Mouse (Mus musculus) Patski (cell line): ENCODE data around the gene Card14. TPM values are rescaled to one million over a fixed set of nuclear protein-coding genes. Genes with fewer than 3 reads are reported as not detected.

Experiments
- ATAC-seq: fragments of 100-300 bp; one replicate; pipeline ENCODE4 v1.8.0; 2021
- CTCF ChIA-PET: fragments of 350-600 bp; sonication (Branson Sonifier 250); formaldehyde crosslinking; loops from one replicate; lab custom pipeline; 2022; ENCODE audit warnings: inconsistent platforms; lab: Charles Lee
- POLR2A ChIA-PET: fragments of 350-600 bp; sonication (Branson Sonifier 250); formaldehyde crosslinking; loops from one replicate; lab custom pipeline; 2022; ENCODE audit warnings: antibody characterized with exemption, inconsistent platforms; lab: Charles Lee
- DNase-seq: peaks from one replicate; pipeline ENCODE4 v3.0.0-alpha.2; 2011; ENCODE audit warnings: low read depth, low spot score
- H3K27me3 ChIP-seq: fragments of 371-371 bp; one replicate; pipeline ENCODE4 v1.5.1; 2021
- CTCF ChIP-seq: fragments of 100-300 bp; IDR thresholded peaks from one replicate; pipeline ENCODE4 v1.5.1; 2021
- in situ Hi-C: fragments of 300-500 bp; cut with MboI; formaldehyde crosslinking; loops from 3 replicates; pipeline ENCODE4 v1.11.1; 2018; ENCODE audit warnings: low pct_unique_long_range_greater_than_20kb, mixed read lengths
- polyA plus RNA-seq: library from polyadenylated mRNA; unstranded; gene quantifications from one replicate; pipeline ENCODE4 v1.2.3, GENCODE M21; 2021

The Card14 gene
- polyA plus RNA-seq, 1 experiment from 2014 or later = 0.26 TPM

DNA sequence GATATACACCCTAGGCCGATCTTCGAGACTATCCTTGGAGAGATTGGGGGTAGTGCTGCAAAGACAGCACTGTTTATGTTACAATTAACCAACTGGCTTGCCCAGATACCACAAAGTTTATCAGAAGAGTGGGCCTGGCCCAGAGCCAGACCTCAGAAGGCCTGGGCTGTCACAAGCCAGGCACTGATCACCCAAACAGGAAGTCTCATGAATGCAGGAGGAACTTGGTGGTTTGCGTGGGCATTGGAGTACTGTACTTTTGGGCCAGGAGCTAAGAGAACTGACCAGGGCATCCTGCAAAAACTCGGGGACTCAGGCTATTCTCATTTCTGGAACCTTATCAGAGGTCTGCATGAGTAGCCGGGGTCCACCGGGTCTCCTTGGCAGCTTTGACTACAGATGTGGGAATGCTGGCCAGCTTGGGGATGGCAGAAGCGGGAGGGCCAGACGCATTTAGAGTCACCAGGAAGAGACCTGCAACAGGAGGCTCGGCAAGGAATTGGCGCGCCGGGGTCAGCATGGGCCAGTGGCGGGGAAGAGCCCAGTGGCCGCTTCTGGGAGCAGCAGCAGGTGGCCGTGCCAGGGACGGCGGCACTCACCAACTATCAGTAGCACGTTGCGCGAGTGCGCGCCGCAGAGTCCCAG is 47.4 kb downstream of the Card14 start:
- ChIA-PET POLR2A (interaction anchor here (0.6 to 1.7 kb wide), 4 partner anchors 11 to 1864 kb away, joined by 3 to 5 read pairs (median 4); no protein-coding TSS in a partner anchor), CTCF (interaction anchor here (1.0 kb wide), 1 partner anchor 14 kb away, joined by 3 read pairs; no protein-coding TSS in a partner anchor)
- no peaks in the 10 kb centered on the region for H3K27me3 ChIP-seq
- in situ Hi-C loops = no loop called here
- no peak for TF ChIP-seq CTCF
- ATAC-seq = peak; percentile 32
- DNase-seq = peak; percentile 33

DNA sequence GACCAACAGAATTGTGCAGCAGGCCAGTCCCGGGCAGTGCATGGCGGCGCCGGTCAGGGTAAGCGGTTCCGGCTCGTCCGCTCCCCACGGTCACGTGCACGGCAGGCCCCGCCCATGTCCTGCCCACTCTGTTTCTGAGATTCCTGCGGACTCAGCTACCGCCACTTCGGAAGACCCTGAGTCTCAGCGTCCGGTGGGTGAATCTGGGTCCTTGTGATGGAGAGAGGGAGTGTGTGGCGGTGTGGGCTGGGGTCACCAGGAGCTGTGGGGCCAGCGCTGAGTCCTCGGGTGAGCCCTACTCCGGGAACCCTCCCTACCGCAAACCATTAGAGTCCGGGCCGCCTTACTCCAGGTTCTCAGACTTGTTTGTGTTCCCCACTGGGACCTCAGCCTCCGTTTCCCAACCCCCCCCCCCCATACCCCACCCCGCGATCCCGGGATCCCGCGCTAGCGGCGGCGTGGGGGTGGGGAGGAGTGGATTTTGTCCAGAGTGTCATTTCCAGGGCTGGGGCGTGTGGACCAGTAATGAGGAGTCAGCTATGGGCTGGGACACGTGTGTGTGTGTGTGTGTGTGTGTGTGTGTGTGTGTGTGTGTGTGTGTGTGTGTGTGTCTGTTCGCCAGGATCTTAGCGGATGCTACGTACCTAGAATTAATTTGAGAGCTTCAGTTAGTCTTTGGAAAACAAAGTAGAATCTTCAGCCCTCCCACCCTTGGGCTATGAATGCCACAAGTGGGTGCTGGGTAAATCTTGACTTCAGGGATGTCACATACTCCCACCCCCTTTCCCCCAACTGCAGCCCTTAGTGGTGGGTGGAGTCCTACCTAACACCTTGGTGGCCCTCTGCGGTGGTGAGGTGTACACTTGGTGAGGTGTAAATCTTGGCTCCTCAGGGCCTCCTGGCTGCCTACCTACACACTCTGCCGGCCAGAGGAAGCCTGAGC is 48.1 kb downstream of the Card14 start, which contains the start of the genes Sgsh and Slc26a11:
TSS of gene Sgsh (minus strand) at position 94 of the 943 bp plus-strand sequence.
TSS of gene Slc26a11 (plus strand) at position 115 of the 943 bp plus-strand sequence.
- no peak for TF ChIP-seq CTCF
- DNase-seq (no peak), ATAC-seq (peak; percentile 55)
- in situ Hi-C loops = no loop called here
- POLR2A ChIA-PET = interaction anchor here (0.6 to 1.7 kb wide), 4 partner anchors 12 to 29 kb away, joined by 3 to 5 read pairs (median 4); no protein-coding TSS in a partner anchor
- CTCF ChIA-PET = interaction anchor here (1.0 kb wide), 1 partner anchor 15 kb away, joined by 3 read pairs; no protein-coding TSS in a partner anchor
- H3K27me3 ChIP-seq = no peaks in the 10 kb centered on the region

DNA sequence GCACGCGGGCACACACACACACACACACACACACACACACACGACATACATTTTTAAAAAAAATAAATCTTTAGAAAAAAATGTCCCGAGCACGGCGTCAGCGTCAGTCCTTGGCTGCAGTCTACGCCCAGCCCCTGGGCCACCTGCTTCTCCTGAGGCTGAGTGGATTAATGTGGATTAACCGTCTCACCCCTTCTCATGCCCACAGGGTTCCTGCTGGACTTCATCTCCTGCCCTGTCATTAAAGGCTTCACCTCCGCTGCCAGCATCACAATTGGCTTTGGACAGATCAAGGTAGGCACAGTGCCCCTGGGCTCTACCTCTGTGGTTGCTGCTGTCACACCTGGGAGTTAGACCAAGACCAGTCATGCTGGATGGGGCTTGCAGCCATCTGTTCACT is 51.5 kb downstream of the Card14 start:
- no peaks in the 10 kb centered on the region for H3K27me3 ChIP-seq
- in situ Hi-C loops = no loop called here
- ATAC-seq (no peak), DNase-seq (no peak)
- ChIA-PET CTCF (no interaction called here), POLR2A (no interaction called here)
- TF ChIP-seq CTCF = no peak

DNA sequence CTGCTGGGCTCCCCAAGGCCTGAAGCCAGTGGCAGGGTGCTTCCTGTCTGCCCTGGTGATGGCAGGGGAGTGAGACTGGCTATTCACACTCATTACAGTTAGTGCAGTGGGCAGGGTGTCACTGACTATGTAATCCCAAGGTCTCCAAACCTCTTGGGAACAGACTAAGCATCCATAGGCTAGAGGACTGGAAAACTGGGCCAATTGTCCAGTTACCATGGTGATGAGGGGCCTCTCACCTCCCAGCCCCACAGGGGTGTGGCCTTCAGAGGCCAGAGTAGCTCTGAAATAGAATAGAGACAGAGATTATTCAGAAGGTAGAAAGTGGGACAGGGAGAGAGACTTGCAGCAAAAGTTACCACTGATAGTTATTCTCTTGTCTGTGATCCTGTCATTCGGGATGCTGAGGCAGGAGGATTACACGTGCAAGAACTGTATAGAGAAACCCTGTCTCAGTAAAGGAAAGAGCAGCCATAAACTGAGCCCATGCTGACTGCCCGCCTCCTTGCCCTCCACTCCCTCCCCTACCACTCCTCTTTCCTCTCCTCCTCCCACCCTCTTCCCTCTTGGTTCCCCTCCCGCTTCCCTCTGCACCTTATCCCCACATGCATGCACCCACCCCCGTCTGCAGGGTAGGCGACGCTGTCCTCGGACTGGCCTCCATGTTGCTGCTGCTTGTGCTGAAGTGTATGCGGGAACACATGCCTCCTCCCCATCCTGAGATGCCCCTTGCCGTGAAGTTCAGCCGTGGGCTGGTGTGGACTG is 55.4 kb downstream of the Card14 start:
- CTCF ChIA-PET = interaction anchor here (0.9 to 1.6 kb wide), 4 partner anchors 10 to 25 kb away, joined by 3 to 7 read pairs (median 4); no protein-coding TSS in a partner anchor
- POLR2A ChIA-PET = no interaction called here
- DNase-seq = no peak
- no peaks in the 10 kb centered on the region for H3K27me3 ChIP-seq
- no peak for TF ChIP-seq CTCF
- in situ Hi-C loops = loop anchor here (5.0 kb wide), 1 partner anchor 39 kb away; no protein-coding TSS in a partner anchor
- ATAC-seq = no peak

DNA sequence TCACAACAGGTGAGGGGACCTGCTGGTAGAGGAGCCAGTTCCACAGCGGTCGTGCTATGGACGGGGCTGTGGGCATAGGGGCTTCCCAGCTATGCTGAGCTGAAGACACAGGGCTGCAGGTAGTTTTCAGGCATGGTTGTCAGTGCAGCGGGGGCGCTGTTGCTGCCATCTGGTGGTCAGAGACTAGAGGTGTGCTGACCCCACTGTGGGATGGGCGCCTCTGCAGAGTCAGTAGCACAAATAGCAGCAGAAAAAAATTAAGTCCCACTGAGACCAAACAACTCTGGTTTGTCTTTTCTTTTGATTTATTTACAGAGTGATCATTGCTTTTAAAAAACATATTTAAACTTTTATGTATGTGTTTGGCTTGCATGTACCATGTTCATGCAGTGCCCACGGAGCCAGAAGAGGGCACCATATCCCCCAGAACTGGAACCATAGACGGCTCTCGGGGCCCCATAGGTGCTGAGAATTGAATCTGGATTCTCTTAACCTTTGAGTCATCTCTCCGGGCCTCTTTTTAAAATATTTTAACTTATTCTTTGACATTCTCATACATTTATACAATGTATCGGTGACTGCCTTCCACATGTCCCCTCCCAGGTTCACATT is 56.1 kb downstream of the Card14 start:
- H3K27me3 ChIP-seq = no peaks in the 10 kb centered on the region
- peak; percentile 97 for TF ChIP-seq CTCF
- POLR2A ChIA-PET = no interaction called here
- ATAC-seq = no peak
- CTCF ChIA-PET = interaction anchor here (0.9 to 1.6 kb wide), 5 partner anchors 9 to 79 kb away, joined by 3 to 7 read pairs (median 4); no protein-coding TSS in a partner anchor
- in situ Hi-C loops = loop anchor here (5.0 kb wide), 1 partner anchor 39 kb away; no protein-coding TSS in a partner anchor
- DNase-seq = peak; percentile 30

DNA sequence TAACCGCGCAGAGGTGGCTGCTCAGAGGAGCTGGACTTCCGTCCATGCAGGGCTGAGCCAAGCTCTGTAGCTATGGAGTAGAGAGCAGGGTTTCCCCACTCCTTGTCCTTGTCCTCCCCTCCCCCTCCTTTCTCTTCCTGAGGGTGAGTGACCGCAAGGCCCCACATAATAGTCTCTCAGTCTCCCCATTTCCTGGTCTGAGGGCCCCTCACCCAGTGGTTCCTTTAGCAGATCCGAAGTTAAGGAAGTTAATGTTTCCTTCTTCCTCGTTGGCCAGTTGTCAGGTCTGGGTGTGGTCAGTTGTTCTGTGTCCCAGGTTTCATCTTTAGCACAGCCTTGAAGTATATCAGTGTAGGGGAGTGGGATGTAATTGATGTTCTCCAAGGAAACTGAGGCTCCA is 67.9 kb downstream of the Card14 start:
- ChIA-PET POLR2A (no interaction called here), CTCF (no interaction called here)
- no peak for DNase-seq
- in situ Hi-C loops = no loop called here
- H3K27me3 ChIP-seq = no peaks in the 10 kb centered on the region
- no peak for ATAC-seq
- TF ChIP-seq CTCF = no peak

DNA sequence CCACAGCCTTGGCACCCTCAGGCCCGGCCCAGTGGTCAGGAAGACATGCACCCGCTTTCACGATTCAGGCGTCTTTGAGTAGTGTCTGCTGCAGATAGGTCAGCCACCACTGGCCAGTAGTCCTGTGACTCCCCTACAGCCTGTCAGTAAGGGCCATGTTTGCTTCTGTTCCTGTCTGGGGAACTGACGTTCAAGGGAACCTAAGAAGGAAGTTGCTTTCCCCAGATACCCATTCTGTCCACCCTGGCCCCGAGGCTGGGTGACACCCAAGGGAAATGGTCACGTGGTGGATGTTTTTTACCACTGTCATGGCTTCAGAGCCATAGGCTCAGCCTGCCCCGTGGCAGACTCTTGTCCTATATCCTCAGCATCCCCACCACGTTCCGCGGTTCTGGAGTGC is 69.8 kb downstream of the Card14 start:
- POLR2A ChIA-PET = interaction anchor here (0.6 kb wide), 1 partner anchor 21 kb away, joined by 5 read pairs; no protein-coding TSS in a partner anchor
- ATAC-seq (no peak), DNase-seq (no peak)
- no peaks in the 10 kb centered on the region for H3K27me3 ChIP-seq
- TF ChIP-seq CTCF = no peak
- CTCF ChIA-PET = no interaction called here
- in situ Hi-C loops = no loop called here

DNA sequence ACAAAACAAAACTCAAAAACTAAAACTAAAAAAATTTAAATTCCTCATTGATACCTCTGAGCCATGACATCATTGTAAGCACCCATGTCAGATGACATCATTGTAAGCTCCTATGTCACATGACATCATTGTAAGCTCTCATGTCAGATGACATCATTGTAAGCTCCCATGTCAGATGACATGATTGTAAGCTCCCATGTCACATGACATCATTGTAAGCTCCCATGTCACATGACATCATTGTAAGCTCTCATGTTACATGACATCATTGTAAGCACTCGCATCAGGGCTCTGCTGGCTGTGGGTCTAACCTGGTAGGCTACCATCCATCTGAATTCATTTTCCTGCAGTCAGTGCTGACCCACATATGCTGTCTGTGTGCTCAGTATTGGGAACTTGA is 71.0 kb downstream of the Card14 start:
- in situ Hi-C loops = no loop called here
- DNase-seq (no peak), ATAC-seq (no peak)
- TF ChIP-seq CTCF = no peak
- H3K27me3 ChIP-seq = no peaks in the 10 kb centered on the region
- CTCF ChIA-PET = no interaction called here
- POLR2A ChIA-PET = no interaction called here

DNA sequence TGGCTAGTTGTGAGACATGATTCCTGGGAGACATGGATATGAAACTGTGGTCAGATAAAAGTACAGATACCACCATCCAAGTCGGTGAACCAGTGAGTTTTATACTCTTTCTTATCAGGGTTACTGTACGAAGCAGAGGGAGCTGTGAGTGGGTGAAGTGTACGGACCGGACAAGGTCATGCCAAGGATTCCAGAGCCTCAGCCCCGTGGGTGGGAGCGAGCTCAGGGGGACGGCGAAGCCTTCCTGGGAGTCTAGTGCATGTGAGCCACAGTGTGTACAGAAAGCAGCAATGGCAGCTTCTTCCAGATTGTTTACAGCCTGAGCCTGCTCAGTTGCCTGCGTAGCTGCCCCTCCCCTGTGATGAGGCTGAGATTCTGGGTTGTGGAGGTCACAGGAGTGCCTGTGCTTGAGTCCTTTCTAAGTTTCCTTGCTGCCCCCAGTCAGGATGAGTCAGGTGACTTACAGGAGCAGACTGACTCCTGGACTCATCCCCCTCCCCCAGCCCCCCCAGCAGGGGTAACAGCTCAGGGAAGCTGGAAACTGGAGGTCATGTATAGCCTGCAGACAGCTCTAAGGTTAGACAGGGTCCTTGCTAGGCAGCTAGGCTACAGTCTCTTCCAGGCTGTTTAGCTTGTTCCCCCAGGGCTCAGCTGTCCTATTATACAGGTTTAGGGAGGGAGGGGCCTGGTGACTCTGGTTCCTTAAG is 74.2 kb downstream of the Card14 start:
- no peaks in the 10 kb centered on the region for H3K27me3 ChIP-seq
- no peak for DNase-seq
- CTCF ChIA-PET = interaction anchor here (1.3 kb wide), 1 partner anchor 175 kb away, joined by 3 read pairs; no protein-coding TSS in a partner anchor
- no peak for TF ChIP-seq CTCF
- in situ Hi-C loops = no loop called here
- ATAC-seq = no peak
- POLR2A ChIA-PET = interaction anchor here (0.8 kb wide), 1 partner anchor 10 kb away, joined by 3 read pairs; no protein-coding TSS in a partner anchor
